Mouse (Mus musculus): ENCODE measurements around the gene Tbc1d17. TPM values are rescaled to one million over a fixed set of nuclear protein-coding genes. Genes with fewer than 3 reads are reported as not detected.

Tbc1d17 gene
- polyA plus RNA-seq, 1 experiment from 2014 or later: 65.3 TPM

DNA sequence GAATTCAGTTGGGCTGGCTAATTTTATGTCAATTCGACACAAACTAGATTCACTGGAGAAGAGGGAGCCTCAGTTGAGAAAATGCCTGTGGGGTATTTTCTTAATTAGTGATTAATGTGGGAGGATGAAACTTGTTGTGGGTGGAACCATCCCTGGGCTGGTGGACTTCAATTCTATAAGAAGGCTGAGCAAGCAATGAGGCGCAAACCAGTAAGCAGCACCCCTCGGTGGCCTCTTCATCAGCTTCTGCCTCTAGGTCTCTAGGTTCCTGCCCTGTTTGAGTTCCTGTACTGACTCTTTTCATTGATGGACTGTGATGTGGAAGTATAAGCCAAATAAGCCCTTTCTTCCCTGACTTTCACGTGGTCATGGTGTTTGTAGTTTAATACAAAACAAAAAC lies 38.5 kb downstream of the Tbc1d17 start:
- Histone ChIP-seq H3K9me3 (ENCODE audit: control insufficient read depth, low read length) (no peaks in the 10 kb centered on the region), H3K4me3 (ENCODE audit: low read length) (no peak overlapping the region), H3K4me2 (replicated peaks; ENCODE audit: low read depth, low read length) (no peak overlapping the region), H3K4me1 (ENCODE audit: control insufficient read depth, insufficient read depth, low read length) (no peaks in the 10 kb centered on the region), H3K9ac (ENCODE audit: low read depth, low read length) (no peak overlapping the region), H3K27me3 (ENCODE audit: control insufficient read depth, insufficient read depth, low read length) (no peaks in the 10 kb centered on the region), H3K27ac (ENCODE audit: low read depth, low read length) (no peak overlapping the region), H3K36me3 (ENCODE audit: control insufficient read depth, insufficient read depth, low read length) (peaks cover 11% of the 10 kb centered on the region; the same call in 1 of the 2 replicates)
- 86% methylated on average over 4 of the region's 4 CpGs for WGBS
- no peak for ATAC-seq (ENCODE audit: low FRiP score, low TSS enrichment)

DNA sequence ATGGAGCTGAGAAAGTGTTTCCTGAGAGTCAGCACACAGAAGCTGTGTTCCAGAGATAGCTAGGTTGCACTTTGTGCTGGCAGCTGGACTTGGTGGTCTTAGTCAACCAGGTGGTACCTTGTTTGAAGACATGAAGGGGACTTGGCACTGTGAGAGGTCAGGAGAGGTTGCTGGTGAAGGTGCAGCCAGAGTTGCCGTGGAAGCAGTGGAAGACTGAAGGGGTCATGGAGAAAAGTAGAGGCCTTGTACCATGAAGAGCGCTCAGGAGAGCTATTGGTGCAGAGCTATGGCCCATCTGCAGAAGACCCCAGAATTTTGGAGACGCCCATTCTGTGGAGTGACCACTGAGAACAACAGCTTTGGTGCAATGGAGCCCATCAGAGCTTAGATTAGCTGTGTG lies 39.4 kb downstream of the Tbc1d17 start:
- H3K4me3 ChIP-seq (ENCODE audit: low read length): no peak overlapping the region
- H3K36me3 ChIP-seq (ENCODE audit: control insufficient read depth, insufficient read depth, low read length): peaks cover 11% of the 10 kb centered on the region; the same call in 1 of the 2 replicates
- H3K4me1 ChIP-seq (ENCODE audit: control insufficient read depth, insufficient read depth, low read length): no peaks in the 10 kb centered on the region
- H3K4me2 ChIP-seq (replicated peaks; ENCODE audit: low read depth, low read length): no peak overlapping the region
- H3K27ac ChIP-seq (ENCODE audit: low read depth, low read length): no peak overlapping the region
- no peak for ATAC-seq (ENCODE audit: low FRiP score, low TSS enrichment)
- no peaks in the 10 kb centered on the region for H3K27me3 ChIP-seq (ENCODE audit: control insufficient read depth, insufficient read depth, low read length)
- no peaks in the 10 kb centered on the region for H3K9me3 ChIP-seq (ENCODE audit: control insufficient read depth, low read length)
- no peak overlapping the region for H3K9ac ChIP-seq (ENCODE audit: low read depth, low read length)
- 91% methylated on average over 3 of the region's 3 CpGs for WGBS

GRCm38 (mm10) chr7:44808927-44809326 lies 40.0 kb downstream of the Tbc1d17 start:
- H3K4me1 ChIP-seq (ENCODE audit: control insufficient read depth, insufficient read depth, low read length): no peaks in the 10 kb centered on the region
- WGBS: 81% methylated on average over 2 of the region's 2 CpGs
- H3K27ac ChIP-seq (ENCODE audit: low read depth, low read length): no peak overlapping the region
- no peak overlapping the region for H3K4me2 ChIP-seq (replicated peaks; ENCODE audit: low read depth, low read length)
- H3K9ac ChIP-seq (ENCODE audit: low read depth, low read length): no peak overlapping the region
- no peaks in the 10 kb centered on the region for H3K9me3 ChIP-seq (ENCODE audit: control insufficient read depth, low read length)
- H3K4me3 ChIP-seq (ENCODE audit: low read length): no peak overlapping the region
- ATAC-seq (ENCODE audit: low FRiP score, low TSS enrichment): no peak
- H3K36me3 ChIP-seq (ENCODE audit: control insufficient read depth, insufficient read depth, low read length): peaks cover 6% of the 10 kb centered on the region; the same call in 1 of the 2 replicates
- H3K27me3 ChIP-seq (ENCODE audit: control insufficient read depth, insufficient read depth, low read length): no peaks in the 10 kb centered on the region

- no peaks in the 10 kb centered on the region for H3K36me3 ChIP-seq (ENCODE audit: control insufficient read depth, insufficient read depth, low read length)
- peaks cover 3% of the 10 kb centered on the region; the same call in 1 of the 2 replicates for H3K9me3 ChIP-seq (ENCODE audit: control insufficient read depth, low read length)
- H3K4me2 ChIP-seq (replicated peaks; ENCODE audit: low read depth, low read length): no peak overlapping the region
- H3K27ac ChIP-seq (ENCODE audit: low read depth, low read length): no peak overlapping the region
- no peaks in the 10 kb centered on the region for H3K4me1 ChIP-seq (ENCODE audit: control insufficient read depth, insufficient read depth, low read length)
- 79% methylated on average over 6 of the region's 6 CpGs for WGBS
- ATAC-seq (ENCODE audit: low FRiP score, low TSS enrichment): no peak
- H3K4me3 ChIP-seq (ENCODE audit: low read length): no peak overlapping the region
- no peaks in the 10 kb centered on the region for H3K27me3 ChIP-seq (ENCODE audit: control insufficient read depth, insufficient read depth, low read length)
- H3K9ac ChIP-seq (ENCODE audit: low read depth, low read length): no peak overlapping the region
Observed at GRCm38 (mm10) chr7:44792781-44793180, 56.1 kb downstream of the Tbc1d17 start.

GRCm38 (mm10) chr7:44790066-44790465 lies 58.8 kb downstream of the Tbc1d17 start:
- Histone ChIP-seq H3K4me1 (ENCODE audit: control insufficient read depth, insufficient read depth, low read length) (no peaks in the 10 kb centered on the region), H3K9me3 (ENCODE audit: control insufficient read depth, low read length) (peaks cover 3% of the 10 kb centered on the region; the same call in 1 of the 2 replicates), H3K4me2 (replicated peaks; ENCODE audit: low read depth, low read length) (no peak overlapping the region), H3K9ac (ENCODE audit: low read depth, low read length) (no peak overlapping the region), H3K4me3 (ENCODE audit: low read length) (no peak overlapping the region), H3K27me3 (ENCODE audit: control insufficient read depth, insufficient read depth, low read length) (no peaks in the 10 kb centered on the region), H3K36me3 (ENCODE audit: control insufficient read depth, insufficient read depth, low read length) (no peaks in the 10 kb centered on the region), H3K27ac (ENCODE audit: low read depth, low read length) (no peak overlapping the region)
- WGBS: 60% methylated on average over 4 of the region's 4 CpGs
- no peak for ATAC-seq (ENCODE audit: low FRiP score, low TSS enrichment)

- Histone ChIP-seq H3K4me2 (replicated peaks; ENCODE audit: low read depth, low read length) (no peak overlapping the region), H3K27ac (ENCODE audit: low read depth, low read length) (no peak overlapping the region), H3K4me1 (ENCODE audit: control insufficient read depth, insufficient read depth, low read length) (no peaks in the 10 kb centered on the region), H3K9me3 (ENCODE audit: control insufficient read depth, low read length) (peaks cover 3% of the 10 kb centered on the region; the same call in 1 of the 2 replicates), H3K36me3 (ENCODE audit: control insufficient read depth, insufficient read depth, low read length) (no peaks in the 10 kb centered on the region), H3K27me3 (ENCODE audit: control insufficient read depth, insufficient read depth, low read length) (no peaks in the 10 kb centered on the region), H3K4me3 (ENCODE audit: low read length) (no peak overlapping the region), H3K9ac (ENCODE audit: low read depth, low read length) (no peak overlapping the region)
- whole genome bisulfite sequencing: 73% methylated on average over 3 of the region's 3 CpGs
- no peak for ATAC-seq (ENCODE audit: low FRiP score, low TSS enrichment)
Observed at GRCm38 (mm10) chr7:44789531-44789930, 59.3 kb downstream of the Tbc1d17 start.

MicroRNAs within 50 kb of the gene (microRNA counts, 519-probe panel; counts per million panel counts)
- not detected for microRNA mmu-miR-707

Small RNA genes within 50 kb of the gene (microRNA-seq; reads per million reads assigned to microRNA genes)
- gene Mir707: not detected

Other genes with a start within 250 kb of the Tbc1d17 start
- 1.3 and 1.8 TPM in 2 replicates for gene Myh14, start 178.2 kb downstream of the Tbc1d17 start, polyA plus RNA-seq (2014; fragmentation: Nextera tagmentation; extraction: Ambion mirVana)
- not detected in 2 replicates for gene Izumo2, start 140.3 kb downstream of the Tbc1d17 start, polyA plus RNA-seq (2014; fragmentation: Nextera tagmentation; extraction: Ambion mirVana)
- gene Vrk3, start 100.7 kb downstream of the Tbc1d17 start, polyA plus RNA-seq (2014; fragmentation: Nextera tagmentation; extraction: Ambion mirVana): 35.2 and 43.4 TPM in 2 replicates
- gene Zfp473, start 98.0 kb downstream of the Tbc1d17 start, polyA plus RNA-seq (2014; fragmentation: Nextera tagmentation; extraction: Ambion mirVana): 2.5 and 3.1 TPM in 2 replicates
- gene Nup62, start 33.0 kb downstream of the Tbc1d17 start, polyA plus RNA-seq (2014; fragmentation: Nextera tagmentation; extraction: Ambion mirVana): 59.5 and 61.9 TPM in 2 replicates
- gene Il4i1, start 32.7 kb downstream of the Tbc1d17 start, polyA plus RNA-seq (2014; fragmentation: Nextera tagmentation; extraction: Ambion mirVana): 1.7 and 2.0 TPM in 2 replicates
- 2.5 and 6.3 TPM in 2 replicates for gene Atf5, start 32.4 kb downstream of the Tbc1d17 start, polyA plus RNA-seq (2014; fragmentation: Nextera tagmentation; extraction: Ambion mirVana)
- gene Akt1s1, start 88 bp downstream of the Tbc1d17 start, polyA plus RNA-seq (2014; fragmentation: Nextera tagmentation; extraction: Ambion mirVana): 51.4 and 86.5 TPM in 2 replicates
- gene Pnkp, start 8.1 kb upstream of the Tbc1d17 start, polyA plus RNA-seq (2014; fragmentation: Nextera tagmentation; extraction: Ambion mirVana): 27.0 and 30.4 TPM in 2 replicates
- 441 and 501 TPM in 2 replicates for gene Ptov1, start 20.7 kb upstream of the Tbc1d17 start, polyA plus RNA-seq (2014; fragmentation: Nextera tagmentation; extraction: Ambion mirVana)
- gene Med25, start 43.6 kb upstream of the Tbc1d17 start, polyA plus RNA-seq (2014; fragmentation: Nextera tagmentation; extraction: Ambion mirVana): 80.0 and 86.3 TPM in 2 replicates
- gene Fuz, start 47.0 kb upstream of the Tbc1d17 start, polyA plus RNA-seq (2014; fragmentation: Nextera tagmentation; extraction: Ambion mirVana): 21.9 and 22.3 TPM in 2 replicates
- gene Ap2a1, start 80.4 kb upstream of the Tbc1d17 start, polyA plus RNA-seq (2014; fragmentation: Nextera tagmentation; extraction: Ambion mirVana): 80.5 and 88.5 TPM in 2 replicates
- 0.37 TPM in 1 of 2 replicates, not detected in the other for gene Tsks, start 94.1 kb upstream of the Tbc1d17 start, polyA plus RNA-seq (2014; fragmentation: Nextera tagmentation; extraction: Ambion mirVana)
- gene Cpt1c, start 125.8 kb upstream of the Tbc1d17 start, polyA plus RNA-seq (2014; fragmentation: Nextera tagmentation; extraction: Ambion mirVana): 13.7 and 19.2 TPM in 2 replicates
- gene Prmt1, start 137.5 kb upstream of the Tbc1d17 start, polyA plus RNA-seq (2014; fragmentation: Nextera tagmentation; extraction: Ambion mirVana): 258 and 308 TPM in 2 replicates
- gene Irf3, start 148.6 kb upstream of the Tbc1d17 start, polyA plus RNA-seq (2014; fragmentation: Nextera tagmentation; extraction: Ambion mirVana): 66.2 and 81.6 TPM in 2 replicates
- gene Bcl2l12, start 149.6 kb upstream of the Tbc1d17 start, polyA plus RNA-seq (2014; fragmentation: Nextera tagmentation; extraction: Ambion mirVana): 54.9 and 71.1 TPM in 2 replicates
- 46.5 and 54.0 TPM in 2 replicates for gene Scaf1, start 167.3 kb upstream of the Tbc1d17 start, polyA plus RNA-seq (2014; fragmentation: Nextera tagmentation; extraction: Ambion mirVana)
- 31.8 and 35.2 TPM in 2 replicates for gene Rras, start 168.9 kb upstream of the Tbc1d17 start, polyA plus RNA-seq (2014; fragmentation: Nextera tagmentation; extraction: Ambion mirVana)
- gene Prr12, start 203.8 kb upstream of the Tbc1d17 start, polyA plus RNA-seq (2014; fragmentation: Nextera tagmentation; extraction: Ambion mirVana): 16.3 and 18.9 TPM in 2 replicates
- 65.3 and 75.0 TPM in 2 replicates for gene Nosip, start 213.3 kb upstream of the Tbc1d17 start, polyA plus RNA-seq (2014; fragmentation: Nextera tagmentation; extraction: Ambion mirVana)
- 27.0 and 27.3 TPM in 2 replicates for gene Prrg2, start 213.6 kb upstream of the Tbc1d17 start, polyA plus RNA-seq (2014; fragmentation: Nextera tagmentation; extraction: Ambion mirVana)
- gene Rcn3, start 243.1 kb upstream of the Tbc1d17 start, polyA plus RNA-seq (2014; fragmentation: Nextera tagmentation; extraction: Ambion mirVana): 301 and 308 TPM in 2 replicates